Mouse (Mus musculus): ENCODE results near the gene Slc28a3.

DNA sequence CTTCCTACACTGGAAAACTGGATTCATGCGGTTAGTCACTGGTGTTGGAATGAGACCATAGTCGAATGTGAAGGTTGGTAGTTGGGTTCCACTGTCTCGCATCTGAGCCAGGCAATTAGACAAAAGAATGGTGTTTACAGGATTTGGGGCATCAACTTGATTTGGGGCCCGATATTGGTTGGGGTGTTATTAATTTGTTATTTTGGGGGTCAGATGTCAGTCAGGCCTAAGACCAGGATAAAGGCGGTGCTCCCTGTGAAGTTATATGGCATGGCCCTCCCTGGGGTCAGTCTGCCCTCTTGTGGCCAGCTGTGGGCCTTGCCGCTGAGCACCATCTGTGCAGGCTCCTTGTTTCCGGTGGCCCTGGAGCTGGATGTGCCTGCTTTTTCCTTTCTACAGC is 67.6 kb downstream of the Slc28a3 start:
- peak; percentile 83 for TF ChIP-seq CTCF (IDR thresholded peaks at IDR 0.05; ENCODE audit: extremely low read depth, insufficient read depth, low read length)
- no peak for TF ChIP-seq POLR2A (IDR thresholded peaks at IDR 0.05; ENCODE audit: extremely low read depth, insufficient read depth, low read length)
